Mouse (Mus musculus): ENCODE data around the gene Atg2b. TPM values are rescaled to one million over a fixed set of nuclear protein-coding genes. Genes with fewer than 3 reads are reported as not detected.
A peak's percentile ranks its signal among the peaks of the same experiment; 100 is the strongest.

The Atg2b gene
- polyA plus RNA-seq (2012; ENCODE audit: insufficient read depth, insufficient read length, missing spikeins): 8.6 and 9.4 TPM in 2 replicates

GRCm38 (mm10) chr12:105685001-105685691, at the start of gene Atg2b:
TSS of gene Atg2b (minus strand) at chr12:105685211.
- Histone ChIP-seq H3K4me1 (ENCODE audit: control insufficient read depth, insufficient read depth, insufficient read length, low read length) (peaks cover 3% of the 10 kb centered on the region; the same call in 1 of the 2 replicates), H3K27ac (replicated peaks; ENCODE audit: low read depth, low read length) (peak within 1 kb of the TSS; percentile 82), H3K4me3 (ENCODE audit: insufficient read depth, low read depth, low read length) (peak within 1 kb of the TSS; percentile 89)

DNA sequence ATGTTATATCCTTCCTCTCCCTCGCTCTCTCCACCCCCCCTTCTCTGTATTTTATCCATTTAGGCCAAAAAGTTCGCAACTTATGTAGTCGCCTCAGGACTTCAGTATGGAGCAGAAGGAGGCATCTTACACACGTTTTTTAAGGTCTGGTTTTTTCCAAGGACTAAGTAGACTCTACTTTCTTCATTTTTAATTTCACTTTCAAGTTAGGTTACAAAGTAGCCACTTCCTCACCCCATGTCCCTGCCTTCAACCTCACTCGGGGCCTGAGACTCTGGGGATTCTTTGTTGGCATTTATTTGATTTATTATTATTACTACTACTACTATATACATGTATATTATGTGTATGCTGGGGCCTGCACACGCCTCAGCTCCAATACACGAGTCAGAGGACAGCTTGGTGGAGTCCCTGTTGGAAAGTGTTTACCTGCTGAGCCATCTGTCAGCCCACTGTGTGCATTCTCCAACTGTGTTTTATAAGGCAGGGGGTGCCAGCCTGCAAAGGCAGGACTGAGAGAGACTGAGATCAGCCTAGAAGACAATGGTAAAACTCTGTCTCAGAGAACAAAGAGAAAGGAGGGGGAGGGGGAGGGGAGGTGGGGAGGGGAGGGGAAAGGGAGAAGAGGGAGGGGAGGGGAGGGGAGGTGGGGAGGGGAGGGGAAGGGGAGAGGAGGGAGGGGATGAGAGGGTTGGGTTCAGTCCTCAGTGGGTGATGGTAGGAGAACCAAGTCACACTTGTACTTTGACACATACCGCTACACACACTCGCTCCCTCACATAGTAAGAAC, 48.6 kb upstream of the Atg2b start:
- Histone ChIP-seq H3K4me3 (ENCODE audit: insufficient read depth, low read depth, low read length) (no peak overlapping the region), H3K27ac (replicated peaks; ENCODE audit: low read depth, low read length) (no peak overlapping the region)

DNA sequence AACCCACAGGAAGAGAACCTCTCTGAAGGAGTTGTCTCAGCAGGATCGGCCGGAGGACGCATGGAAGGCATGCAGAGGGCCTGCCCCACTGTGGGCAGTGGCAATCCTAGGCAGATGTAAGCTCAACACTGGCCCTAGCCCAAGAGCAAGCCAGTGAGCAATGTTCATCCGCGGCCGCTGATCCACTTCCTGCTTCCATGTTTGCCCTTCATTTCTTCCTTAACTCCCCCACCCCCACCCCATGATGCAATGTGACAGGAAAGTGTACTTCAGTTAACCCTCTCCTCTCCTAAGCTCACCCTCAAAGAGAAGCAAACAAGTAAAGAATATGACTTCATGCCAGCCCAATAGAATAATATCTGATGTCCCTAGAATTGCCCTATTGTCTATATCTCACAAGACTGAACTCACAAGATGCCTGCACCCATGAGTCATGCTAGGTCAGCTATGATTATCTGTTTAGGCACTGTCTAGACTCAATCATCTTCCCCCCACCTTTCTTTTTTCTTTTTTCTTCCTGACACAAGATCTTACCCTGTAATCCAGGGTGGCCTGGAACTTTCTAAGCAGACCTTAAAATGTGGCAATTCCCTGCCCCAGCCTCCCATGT, 45.9 kb upstream of the Atg2b start:
- Histone ChIP-seq H3K27ac (replicated peaks; ENCODE audit: low read depth, low read length) (no peak overlapping the region), H3K4me1 (ENCODE audit: control insufficient read depth, insufficient read depth, insufficient read length, low read length) (no peaks in the 10 kb centered on the region)

More for the DNA sequence above, 48.6 kb upstream of the Atg2b start:
- H3K4me1 ChIP-seq (ENCODE audit: control insufficient read depth, insufficient read depth, insufficient read length, low read length): no peaks in the 10 kb centered on the region

DNA sequence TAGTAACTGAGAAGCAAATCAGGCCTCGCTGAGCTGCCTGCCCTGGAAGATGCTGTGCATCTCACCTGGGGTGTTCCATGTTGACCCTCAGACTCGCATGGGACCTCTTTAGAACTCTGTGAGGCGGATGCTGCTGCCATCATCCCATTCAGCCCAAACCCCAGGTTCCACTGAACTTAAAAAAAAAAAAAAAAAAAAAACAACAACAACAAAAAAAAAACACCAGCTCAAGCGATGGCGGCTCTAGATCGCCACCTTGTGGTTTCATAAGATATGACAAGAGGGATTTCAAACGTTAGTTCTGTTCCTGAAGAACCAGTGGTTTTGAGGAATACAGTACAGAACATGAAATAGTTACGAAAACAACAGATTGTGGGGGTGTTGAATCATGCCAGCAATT, 43.0 kb upstream of the Atg2b start:
- no peak overlapping the region for H3K27ac ChIP-seq (replicated peaks; ENCODE audit: low read depth, low read length)
- no peaks in the 10 kb centered on the region for H3K4me1 ChIP-seq (ENCODE audit: control insufficient read depth, insufficient read depth, insufficient read length, low read length)

More for the DNA sequence above, 45.9 kb upstream of the Atg2b start:
- H3K4me3 ChIP-seq (ENCODE audit: insufficient read depth, low read depth, low read length): no peak overlapping the region

DNA sequence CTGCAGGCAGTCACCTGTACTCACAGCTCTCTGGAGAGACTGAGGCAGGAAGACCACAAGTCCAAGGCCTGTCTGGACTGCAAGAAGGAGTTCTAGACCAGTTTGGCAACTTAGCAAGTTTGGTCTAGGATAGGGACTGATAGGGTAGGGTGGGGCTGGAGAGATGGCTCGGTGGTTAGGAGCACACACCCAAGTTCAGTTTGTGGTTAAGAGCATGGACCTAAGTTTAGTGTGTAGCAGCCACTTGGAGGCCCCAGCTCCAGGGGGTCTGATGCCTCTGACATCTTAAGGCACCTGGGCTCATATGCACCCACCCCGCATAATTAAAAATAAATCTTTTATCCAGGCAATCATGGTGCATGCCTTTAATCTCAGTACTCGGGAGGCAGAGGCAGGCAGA, 42.3 kb upstream of the Atg2b start:
- Histone ChIP-seq H3K4me1 (ENCODE audit: control insufficient read depth, insufficient read depth, insufficient read length, low read length) (no peaks in the 10 kb centered on the region), H3K27ac (replicated peaks; ENCODE audit: low read depth, low read length) (no peak overlapping the region), H3K4me3 (ENCODE audit: insufficient read depth, low read depth, low read length) (no peak overlapping the region)

More for the DNA sequence above, 43.0 kb upstream of the Atg2b start:
- no peak overlapping the region for H3K4me3 ChIP-seq (ENCODE audit: insufficient read depth, low read depth, low read length)

- Histone ChIP-seq H3K4me3 (ENCODE audit: insufficient read depth, low read depth, low read length) (no peak overlapping the region), H3K27ac (replicated peaks; ENCODE audit: low read depth, low read length) (no peak overlapping the region), H3K4me1 (ENCODE audit: control insufficient read depth, insufficient read depth, insufficient read length, low read length) (no peaks in the 10 kb centered on the region)
These were observed 40.7 kb upstream of the Atg2b start for GRCm38 (mm10) chr12:105725736-105726135.

DNA sequence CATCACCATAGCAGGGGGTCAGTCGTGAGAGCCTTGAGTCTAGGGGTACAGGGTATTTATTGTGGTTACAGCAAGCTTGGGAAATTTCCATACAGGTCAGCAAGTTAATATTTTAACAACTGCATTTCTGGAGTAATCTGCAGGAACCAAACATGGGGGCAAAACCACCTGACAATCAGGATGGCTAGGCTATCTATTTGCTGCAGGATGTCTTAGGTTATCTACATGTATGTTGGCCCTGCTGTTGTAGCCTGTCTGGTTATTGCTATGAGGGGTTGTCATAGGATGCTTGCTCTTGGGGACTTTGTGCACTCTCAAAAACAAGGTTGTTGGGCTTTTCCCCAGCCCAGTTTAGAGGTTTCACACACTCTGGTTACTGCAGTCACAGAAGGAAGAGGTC, 39.6 kb upstream of the Atg2b start:
- Histone ChIP-seq H3K27ac (replicated peaks; ENCODE audit: low read depth, low read length) (no peak overlapping the region), H3K4me3 (ENCODE audit: insufficient read depth, low read depth, low read length) (no peak overlapping the region), H3K4me1 (ENCODE audit: control insufficient read depth, insufficient read depth, insufficient read length, low read length) (no peaks in the 10 kb centered on the region)

- no peak overlapping the region for H3K27ac ChIP-seq (replicated peaks; ENCODE audit: low read depth, low read length)
- H3K4me3 ChIP-seq (ENCODE audit: insufficient read depth, low read depth, low read length): no peak overlapping the region
- H3K4me1 ChIP-seq (ENCODE audit: control insufficient read depth, insufficient read depth, insufficient read length, low read length): no peaks in the 10 kb centered on the region
These were observed 37.6 kb upstream of the Atg2b start for GRCm38 (mm10) chr12:105722657-105723056.

DNA sequence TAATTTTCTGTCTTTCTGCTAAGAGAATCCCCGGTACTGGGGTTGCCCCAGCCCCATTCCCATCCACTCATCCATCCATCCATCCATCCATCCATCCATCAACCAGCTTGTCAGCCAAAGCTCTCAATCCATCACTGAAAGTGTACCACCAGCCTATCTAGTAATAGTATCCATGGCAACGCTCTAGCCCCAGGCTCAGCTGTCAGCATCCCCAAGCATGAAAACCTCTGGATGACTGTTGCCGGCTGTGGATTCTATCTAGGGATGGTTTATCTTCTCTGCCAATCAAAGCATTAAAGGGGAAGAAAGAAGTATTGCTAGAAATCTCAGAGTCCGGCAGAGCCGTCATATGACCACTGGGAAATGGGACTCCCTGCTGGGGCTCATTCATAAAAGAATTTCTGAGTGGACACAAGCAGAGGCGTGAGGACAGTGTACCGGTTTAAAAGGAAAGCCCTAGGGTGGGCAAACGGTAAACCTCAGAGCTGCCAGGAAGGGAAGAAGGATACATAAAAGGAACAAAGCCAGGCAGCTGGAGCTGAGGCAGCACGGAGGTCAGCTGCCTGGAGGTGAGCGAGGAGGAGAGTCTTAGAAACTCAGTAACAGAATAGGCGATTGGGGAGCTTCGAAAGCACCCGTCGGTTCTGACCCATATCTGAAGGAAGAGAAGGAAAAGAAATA, 36.6 kb upstream of the Atg2b start:
- Histone ChIP-seq H3K4me1 (ENCODE audit: control insufficient read depth, insufficient read depth, insufficient read length, low read length) (no peaks in the 10 kb centered on the region), H3K27ac (replicated peaks; ENCODE audit: low read depth, low read length) (no peak overlapping the region), H3K4me3 (ENCODE audit: insufficient read depth, low read depth, low read length) (no peak overlapping the region)

GRCm38 (mm10) chr12:105720196-105720595, 35.2 kb upstream of the Atg2b start:
- no peak overlapping the region for H3K4me3 ChIP-seq (ENCODE audit: insufficient read depth, low read depth, low read length)
- no peak overlapping the region for H3K27ac ChIP-seq (replicated peaks; ENCODE audit: low read depth, low read length)
- no peaks in the 10 kb centered on the region for H3K4me1 ChIP-seq (ENCODE audit: control insufficient read depth, insufficient read depth, insufficient read length, low read length)

DNA sequence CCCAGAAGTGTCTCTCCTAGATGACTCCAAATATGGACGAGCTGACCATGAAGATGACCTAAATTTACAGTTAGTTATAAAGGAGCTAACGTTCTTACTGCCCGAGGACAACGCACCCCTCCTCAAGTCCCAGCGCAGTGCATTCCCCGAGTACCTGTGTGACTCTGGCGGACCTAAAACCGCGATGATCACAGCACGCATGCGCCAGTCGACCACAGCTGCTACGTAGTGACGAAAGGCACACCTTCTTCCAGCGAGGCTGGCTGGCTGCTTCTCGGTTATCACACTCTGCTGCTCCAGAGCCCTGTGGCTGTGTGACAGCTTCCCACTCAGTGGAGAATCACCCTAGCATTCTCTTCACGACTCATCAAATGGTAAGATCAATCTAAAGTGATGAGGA, 33.6 kb upstream of the Atg2b start:
- H3K4me3 ChIP-seq (ENCODE audit: insufficient read depth, low read depth, low read length): no peak overlapping the region
- H3K4me1 ChIP-seq (ENCODE audit: control insufficient read depth, insufficient read depth, insufficient read length, low read length): no peaks in the 10 kb centered on the region
- H3K27ac ChIP-seq (replicated peaks; ENCODE audit: low read depth, low read length): no peak overlapping the region

DNA sequence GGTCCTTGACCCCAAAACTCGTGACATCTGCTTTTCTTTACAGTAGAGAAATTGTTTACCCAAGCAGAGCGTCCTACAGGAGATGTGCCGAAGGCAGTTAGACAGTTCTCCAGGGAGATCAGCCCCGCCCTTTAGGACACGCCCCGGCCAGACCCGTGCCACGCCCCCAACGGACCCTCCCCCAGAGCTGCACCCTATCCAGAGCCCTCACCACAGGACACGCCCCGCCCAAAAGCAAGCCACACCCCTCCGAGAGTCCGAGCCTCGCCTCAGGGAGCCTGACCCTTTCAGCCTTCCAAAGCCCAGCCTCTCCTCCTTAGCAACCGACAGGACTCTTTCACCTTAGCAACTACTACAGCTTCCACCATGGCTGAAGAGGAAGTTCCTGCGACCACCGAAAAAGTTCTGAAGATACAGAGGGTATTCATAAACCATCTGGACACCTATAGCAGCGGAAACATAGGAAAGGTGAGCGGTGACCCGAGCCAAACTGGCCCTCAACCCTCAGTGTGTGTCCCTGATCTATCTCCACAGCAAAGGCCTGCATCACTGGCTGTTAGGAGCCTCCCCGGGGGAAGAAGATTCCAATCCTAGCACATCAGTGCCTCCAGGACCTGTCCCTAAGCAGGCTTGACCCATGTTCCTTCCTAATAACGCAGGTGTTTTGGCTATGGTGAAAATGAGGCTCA, 20.9 kb upstream of the Atg2b start, which contains the start of gene Ak7:
Gene Ak7, plus strand, starts transcription at position 178 of the 689 bp plus-strand sequence.
- Histone ChIP-seq H3K4me1 (ENCODE audit: control insufficient read depth, insufficient read depth, insufficient read length, low read length) (no peaks in the 10 kb centered on the region), H3K27ac (replicated peaks; ENCODE audit: low read depth, low read length) (no peak within 1 kb of the TSS), H3K4me3 (ENCODE audit: insufficient read depth, low read depth, low read length) (no peak within 1 kb of the TSS)

DNA sequence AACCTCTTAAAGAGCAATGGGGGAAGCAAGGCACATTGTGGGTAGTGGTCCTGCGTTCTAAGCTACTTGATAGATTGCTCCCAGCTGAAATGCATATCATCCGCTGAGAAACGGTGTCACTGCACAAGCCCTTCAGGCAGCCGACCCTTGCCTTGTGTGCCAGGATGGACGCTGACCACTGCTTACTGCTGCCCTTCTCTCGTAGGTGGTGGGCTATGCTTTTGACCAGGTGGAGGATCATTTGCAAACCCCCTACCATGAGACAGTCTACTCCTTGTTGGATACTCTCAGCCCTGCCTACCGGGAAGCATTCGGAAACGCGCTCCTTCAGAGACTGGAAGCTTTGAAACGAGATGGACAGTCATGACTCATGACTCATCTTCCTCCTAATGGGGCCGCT, 15.4 kb upstream of the Atg2b start:
- Histone ChIP-seq H3K4me1 (ENCODE audit: control insufficient read depth, insufficient read depth, insufficient read length, low read length) (no peaks in the 10 kb centered on the region), H3K4me3 (ENCODE audit: insufficient read depth, low read depth, low read length) (no peak overlapping the region), H3K27ac (replicated peaks; ENCODE audit: low read depth, low read length) (no peak overlapping the region)

DNA sequence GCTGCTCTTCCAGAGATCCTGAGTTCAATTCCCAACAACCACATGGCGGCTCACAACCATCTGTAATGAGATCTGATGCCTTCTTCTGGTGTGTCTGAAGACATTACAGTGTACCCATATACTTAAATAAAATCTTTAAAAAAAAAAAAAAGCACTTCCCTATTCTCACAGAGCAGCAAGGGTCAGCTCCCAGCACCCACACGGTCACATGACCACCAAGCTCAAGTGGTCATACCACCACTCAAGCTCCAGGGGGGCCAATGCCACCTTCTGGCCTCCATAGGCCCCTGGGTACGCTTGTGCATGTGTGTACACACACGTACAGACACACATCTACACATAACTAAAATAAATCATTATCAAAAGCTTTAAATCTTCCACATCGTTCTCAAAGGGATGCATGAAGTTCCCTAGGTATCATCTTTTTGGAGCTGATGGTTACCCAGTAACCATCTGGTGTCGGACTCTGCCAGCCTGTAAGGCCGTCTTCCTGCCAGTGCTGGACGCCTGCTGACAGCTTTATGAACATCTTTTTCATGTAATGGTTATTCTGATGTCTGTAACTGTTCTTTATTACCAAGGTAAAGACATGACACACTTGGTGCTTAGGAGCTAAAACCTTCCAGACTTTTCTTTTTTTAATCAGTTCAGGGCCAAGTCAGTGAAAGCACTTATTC, 12.2 kb upstream of the Atg2b start:
- no peaks in the 10 kb centered on the region for H3K4me1 ChIP-seq (ENCODE audit: control insufficient read depth, insufficient read depth, insufficient read length, low read length)
- no peak overlapping the region for H3K27ac ChIP-seq (replicated peaks; ENCODE audit: low read depth, low read length)
- no peak overlapping the region for H3K4me3 ChIP-seq (ENCODE audit: insufficient read depth, low read depth, low read length)
